ENCODE assay signal across 14 mouse cellular contexts in genomic region chr10:64023340-64023739, GRCm38 (mm10).
DNase-seq lines count a peak whose midpoint lies in the region; ATAC-seq and TF ChIP-seq lines count a peak whose summit lies in the region.
"Had no signal": no experiment of that assay in that cellular context is flagged by ENCODE, and none has a peak within 500 bp of the region (broad histone marks: within the 10 kb centered on the region; RNA-seq: fewer than 3 reads in every experiment).

No protein-coding gene starts in this region.

- no peak for TF ChIP-seq POLR2A in brain, embryonic 14.5 days (IDR thresholded peaks at IDR 0.05; ENCODE audit: borderline replicate concordance, extremely low read depth, insufficient read depth, insufficient read length, poor library complexity, severe bottlenecking)

- 84% methylated on average over 6 of the region's 6 CpGs for WGBS in heart, embryonic 11.5 days (ENCODE audit: insufficient replicate concordance)

- no peaks in the 10 kb centered on the region for H3K4me1 ChIP-seq in heart, embryonic 11.5 days (ENCODE audit: control insufficient read depth, insufficient read depth, low read length)
- H3K4me1 ChIP-seq: embryonic facial prominence, embryonic 13.5 days; liver, embryonic 15.5 days had no signal

- H3K4me2 ChIP-seq in heart, embryonic 11.5 days, result no peak overlapping the region
- H3K4me2 ChIP-seq: embryonic facial prominence, embryonic 13.5 days; heart, embryonic 15.5 days; liver, embryonic 15.5 days had no signal

- no peak for ATAC-seq in heart, embryonic 11.5 days (replicated peaks; ENCODE audit: insufficient number of reproducible peaks, low FRiP score, low TSS enrichment)
- ATAC-seq: CD4-positive, CD25-positive, alpha-beta regulatory T cell, adult 4 months had no signal

- no peak overlapping the region for H3K4me3 ChIP-seq in heart, embryonic 11.5 days (ENCODE audit: low read depth, low read length)
- H3K4me3 ChIP-seq: embryonic facial prominence, embryonic 13.5 days; heart, embryonic 15.5 days; liver, embryonic 15.5 days had no signal

- no peak overlapping the region for H3K9ac ChIP-seq in heart, embryonic 11.5 days (ENCODE audit: low read depth, low read length)
- H3K9ac ChIP-seq: embryonic facial prominence, embryonic 13.5 days; heart, embryonic 15.5 days; liver, embryonic 15.5 days had no signal

- no peaks in the 10 kb centered on the region for H3K9me3 ChIP-seq in heart, embryonic 11.5 days (replicated peaks; ENCODE audit: control insufficient read depth, low read length)
- H3K9me3 ChIP-seq: embryonic facial prominence, embryonic 13.5 days; heart, embryonic 15.5 days; liver, embryonic 15.5 days had no signal

- DNase-seq in cerebellum, adult 9-10 months, result peak; percentile 49
- no peak for DNase-seq in cerebellum, postnatal 4 days (ENCODE audit: low spot score in 2 of 2)
- peak; percentile 13 to 14 for DNase-seq in lung, adult 18-20 months
- no peak for DNase-seq in lung, postnatal 25 days (ENCODE audit: low spot score)
- peak; percentile 48 for DNase-seq in brain, embryonic 14.5 days (ENCODE audit: low read depth)
- peak; percentile 23 to 25 for DNase-seq in right cerebral cortex, postnatal 36 days (ENCODE audit: low spot score in 2 of 2)
- no peak for DNase-seq in ovary, postnatal 36 days (ENCODE audit: low spot score)
- DNase-seq: midbrain, embryonic 14.5 days had no signal

- H3K27ac ChIP-seq in heart, embryonic 11.5 days (ENCODE audit: low read depth, low read length), result no peak overlapping the region
- H3K27ac ChIP-seq: embryonic facial prominence, embryonic 13.5 days; heart, embryonic 15.5 days; kidney, postnatal 0 days; liver, embryonic 15.5 days had no signal

- no peaks in the 10 kb centered on the region for H3K36me3 ChIP-seq in heart, embryonic 11.5 days (ENCODE audit: control insufficient read depth, insufficient read depth, low read length)
- H3K36me3 ChIP-seq: embryonic facial prominence, embryonic 13.5 days; heart, embryonic 15.5 days; liver, embryonic 15.5 days had no signal

- no peaks in the 10 kb centered on the region for H3K27me3 ChIP-seq in heart, embryonic 11.5 days (ENCODE audit: control insufficient read depth, insufficient read depth, low read length)
- H3K27me3 ChIP-seq: embryonic facial prominence, embryonic 13.5 days; heart, embryonic 15.5 days; liver, embryonic 15.5 days had no signal

- no peak for TF ChIP-seq CTCF in brain, embryonic 14.5 days (IDR thresholded peaks at IDR 0.05; ENCODE audit: borderline replicate concordance, extremely low read depth, insufficient read depth, insufficient read length)

Comparison
In these comparisons a context has a peak if more than half of its experiments do, and no peak if none do; other contexts are left out.
1. DNase-seq: peak in cerebellum, adult 9-10 months (single experiment), lung, adult 18-20 months (2 of 2), brain, embryonic 14.5 days (single experiment) and right cerebral cortex, postnatal 36 days (2 of 2); none in cerebellum, postnatal 4 days (0 of 2), lung, postnatal 25 days (single experiment) and ovary, postnatal 36 days (single experiment).